Mouse (Mus musculus) forebrain, embryonic 13.5 days (tissue): ENCODE data around the gene Mbtd1. TPM values are rescaled to one million over a fixed set of nuclear protein-coding genes. Genes with fewer than 3 reads are reported as not detected.
A peak's percentile ranks its signal among the peaks of the same experiment; 100 is the strongest.

ENCODE experiments used
- ATAC-seq: fragments of 200-750 bp; cut with Nextera tagmentation; 2 replicates; pipeline ENCODE4 v1.8.0; 2017
- H3K27ac ChIP-seq: fragments of 300-500 bp; sonication (generic); 2 replicates; pipeline ENCODE4 v1.5.1; 2015; ENCODE audit warnings: inconsistent platforms, mild to moderate bottlenecking, moderate library complexity
- H3K27me3 ChIP-seq: fragments of 300-500 bp; sonication (generic); 2 replicates; pipeline ENCODE4 v1.6.1; 2015; ENCODE audit warnings: mild to moderate bottlenecking, inconsistent platforms
- H3K36me3 ChIP-seq: fragments of 300-500 bp; sonication (generic); 2 replicates; pipeline ENCODE4 v1.6.1; 2015; ENCODE audit warnings: mild to moderate bottlenecking, inconsistent platforms; ENCODE audit not compliant: poor library complexity, severe bottlenecking
- H3K4me1 ChIP-seq: fragments of 300-500 bp; sonication (generic); 2 replicates; pipeline ENCODE4 v1.6.1; 2015; ENCODE audit warnings: inconsistent platforms
- H3K4me2 ChIP-seq: fragments of 300-500 bp; sonication (generic); 2 replicates; pipeline ENCODE4 v1.6.1; 2015; ENCODE audit warnings: inconsistent platforms, mild to moderate bottlenecking, moderate library complexity
- H3K4me3 ChIP-seq: fragments of 300-500 bp; sonication (generic); 2 replicates; pipeline ENCODE4 v1.5.1; 2015; ENCODE audit warnings: mild to moderate bottlenecking, inconsistent platforms
- H3K9ac ChIP-seq: fragments of 300-500 bp; sonication (generic); 2 replicates; pipeline ENCODE4 v1.6.1; 2015; ENCODE audit warnings: mild to moderate bottlenecking, inconsistent platforms
- H3K9me3 ChIP-seq: fragments of 300-500 bp; sonication (generic); replicated peaks from 2 replicates; pipeline ENCODE4 v1.6.1; 2016; ENCODE audit warnings: inconsistent platforms
- WGBS: fragments of 180-500 bp; shearing (Covaris S2); methylation state at CpG from one replicate; pipeline ENCODE4 v1.1.7; 2015; 5-methylcytosine and 5-hydroxymethylcytosine counted together
- polyA plus RNA-seq: library from polyadenylated mRNA; unstranded; fragments of >200 nt; fragmentation: Nextera tagmentation; extraction: Ambion mirVana; gene quantifications from 2 replicates; pipeline ENCODE4 v1.2.1, GENCODE M21; 2015

Gene Mbtd1
- 46.0 and 51.1 TPM in 2 replicates for polyA plus RNA-seq

GRCm38 (mm10) chr11:93885572-93886410, at the start of gene Mbtd1, which contains the start of gene Utp18:
Gene Mbtd1, plus strand, starts transcription at chr11:93885852.
Gene Utp18, minus strand, starts transcription at chr11:93885766.
- ATAC-seq = peak; percentile 97
- peak within 1 kb of the TSS; percentile 93 for H3K27ac ChIP-seq
- peak within 1 kb of the TSS; percentile 90 for H3K4me2 ChIP-seq
- no peaks in the 10 kb centered on the region for H3K27me3 ChIP-seq
- H3K4me1 ChIP-seq = peaks cover 38% of the 10 kb centered on the region
- peaks cover 13% of the 10 kb centered on the region for H3K36me3 ChIP-seq
- WGBS = under 1% methylated on average over 62 of the region's 83 CpGs
- H3K4me3 ChIP-seq = peak within 1 kb of the TSS; percentile 96
- peak within 1 kb of the TSS; percentile 97 for H3K9ac ChIP-seq
- no peaks in the 10 kb centered on the region for H3K9me3 ChIP-seq

- H3K9ac ChIP-seq = no peak overlapping the region
- H3K36me3 ChIP-seq = no peaks in the 10 kb centered on the region
- no peak overlapping the region for H3K4me3 ChIP-seq
- H3K4me2 ChIP-seq = no peak overlapping the region
- no peaks in the 10 kb centered on the region for H3K27me3 ChIP-seq
- H3K27ac ChIP-seq = no peak overlapping the region
- no peak for ATAC-seq
- 5% methylated on average over 2 of the region's 2 CpGs for WGBS
- no peaks in the 10 kb centered on the region for H3K9me3 ChIP-seq
- no peaks in the 10 kb centered on the region for H3K4me1 ChIP-seq
Observed at GRCm38 (mm10) chr11:93847342-93847741, 38.3 kb upstream of the Mbtd1 start.

- H3K4me2 ChIP-seq = no peak overlapping the region
- no peak for ATAC-seq
- H3K4me1 ChIP-seq = no peaks in the 10 kb centered on the region
- no peaks in the 10 kb centered on the region for H3K36me3 ChIP-seq
- H3K9me3 ChIP-seq = no peaks in the 10 kb centered on the region
- H3K4me3 ChIP-seq = no peak overlapping the region
- H3K9ac ChIP-seq = no peak overlapping the region
- H3K27me3 ChIP-seq = no peaks in the 10 kb centered on the region
- no peak overlapping the region for H3K27ac ChIP-seq
- 89% methylated on average over 3 of the region's 3 CpGs for WGBS
Observed at GRCm38 (mm10) chr11:93852546-93852945, 33.1 kb upstream of the Mbtd1 start.

- WGBS = 5% methylated on average over 6 of the region's 6 CpGs
- Histone ChIP-seq H3K27ac (no peak overlapping the region), H3K4me2 (0 out of 2 replicates have a peak overlapping the region, but pooled peaks have one; percentile 22)
Observed at GRCm38 (mm10) chr11:93856284-93856955, 29.2 kb upstream of the Mbtd1 start.

GRCm38 (mm10) chr11:93860540-93861172, 25.0 kb upstream of the Mbtd1 start:
- H3K36me3 ChIP-seq = peaks cover 33% of the 10 kb centered on the region
- no peaks in the 10 kb centered on the region for H3K27me3 ChIP-seq
- H3K4me2 ChIP-seq = no peak overlapping the region
- no peaks in the 10 kb centered on the region for H3K9me3 ChIP-seq
- no peak overlapping the region for H3K9ac ChIP-seq
- 81% methylated on average over 1 of the region's 1 CpGs for WGBS
- H3K27ac ChIP-seq = no peak overlapping the region
- H3K4me3 ChIP-seq = no peak overlapping the region
- no peaks in the 10 kb centered on the region for H3K4me1 ChIP-seq
- ATAC-seq = no peak

More at GRCm38 (mm10) chr11:93856284-93856955, 29.2 kb upstream of the Mbtd1 start:
- Histone ChIP-seq H3K9me3 (no peaks in the 10 kb centered on the region), H3K4me1 (no peaks in the 10 kb centered on the region), H3K27me3 (no peaks in the 10 kb centered on the region), H3K4me3 (no peak overlapping the region), H3K36me3 (peaks cover 10% of the 10 kb centered on the region), H3K9ac (no peak overlapping the region)
- ATAC-seq = peak; percentile 76

GRCm38 (mm10) chr11:93861193-93861592, 24.5 kb upstream of the Mbtd1 start:
- Histone ChIP-seq H3K4me1 (no peaks in the 10 kb centered on the region), H3K27me3 (no peaks in the 10 kb centered on the region), H3K27ac (no peak overlapping the region), H3K9ac (no peak overlapping the region), H3K36me3 (peaks cover 38% of the 10 kb centered on the region), H3K4me3 (no peak overlapping the region), H3K4me2 (no peak overlapping the region), H3K9me3 (no peaks in the 10 kb centered on the region)
- WGBS = 78% methylated on average over 2 of the region's 2 CpGs
- ATAC-seq = no peak

- H3K36me3 ChIP-seq = peaks cover 47% of the 10 kb centered on the region
- no peak overlapping the region for H3K4me3 ChIP-seq
- ATAC-seq = no peak
- 90% methylated on average over 4 of the region's 4 CpGs for WGBS
- no peaks in the 10 kb centered on the region for H3K27me3 ChIP-seq
- H3K4me1 ChIP-seq = no peaks in the 10 kb centered on the region
- no peak overlapping the region for H3K4me2 ChIP-seq
- H3K27ac ChIP-seq = no peak overlapping the region
- no peaks in the 10 kb centered on the region for H3K9me3 ChIP-seq
- no peak overlapping the region for H3K9ac ChIP-seq
Observed at GRCm38 (mm10) chr11:93862045-93862623, 23.5 kb upstream of the Mbtd1 start.

- Histone ChIP-seq H3K27ac (no peak overlapping the region), H3K27me3 (no peaks in the 10 kb centered on the region), H3K9ac (no peak overlapping the region), H3K36me3 (peaks cover 53% of the 10 kb centered on the region), H3K4me1 (no peaks in the 10 kb centered on the region), H3K4me2 (no peak overlapping the region), H3K4me3 (no peak overlapping the region), H3K9me3 (no peaks in the 10 kb centered on the region)
- WGBS = 94% methylated on average over 1 of the region's 1 CpGs
- no peak for ATAC-seq
Observed at GRCm38 (mm10) chr11:93862638-93863037, 23.0 kb upstream of the Mbtd1 start.

GRCm38 (mm10) chr11:93884068-93884467, 1.6 kb upstream of the Mbtd1 start:
- Histone ChIP-seq H3K4me3 (peak overlapping the region; percentile 96), H3K9me3 (no peaks in the 10 kb centered on the region), H3K27ac (peak overlapping the region; percentile 93; the same call in 1 of the 2 replicates), H3K27me3 (no peaks in the 10 kb centered on the region), H3K4me2 (peak overlapping the region; percentile 90), H3K36me3 (peaks cover 29% of the 10 kb centered on the region), H3K9ac (peak overlapping the region; percentile 97), H3K4me1 (peaks cover 38% of the 10 kb centered on the region)
- WGBS = 82% methylated on average over 4 of the region's 4 CpGs
- no peak for ATAC-seq

- H3K27ac ChIP-seq = peak overlapping the region; percentile 93
- peak overlapping the region; percentile 97 for H3K9ac ChIP-seq
- H3K4me1 ChIP-seq = peaks cover 38% of the 10 kb centered on the region
- no peaks in the 10 kb centered on the region for H3K27me3 ChIP-seq
- WGBS = under 1% methylated on average over 55 of the region's 81 CpGs
- peaks cover 20% of the 10 kb centered on the region for H3K36me3 ChIP-seq
- peak overlapping the region; percentile 90 for H3K4me2 ChIP-seq
- peak; percentile 39 for ATAC-seq
- H3K9me3 ChIP-seq = no peaks in the 10 kb centered on the region
- H3K4me3 ChIP-seq = peak overlapping the region; percentile 96
Observed at GRCm38 (mm10) chr11:93884901-93885571, 616 bp upstream of the Mbtd1 start.

- WGBS = 1% methylated on average over 21 of the region's 34 CpGs
Observed at GRCm38 (mm10) chr11:93886411-93887079, 893 bp downstream of the Mbtd1 start.

More at GRCm38 (mm10) chr11:93886411-93887079, 893 bp downstream of the Mbtd1 start:
- no peaks in the 10 kb centered on the region for H3K27me3 ChIP-seq
- peak overlapping the region; percentile 96 for H3K4me3 ChIP-seq
- ATAC-seq = no peak
- H3K9ac ChIP-seq = peak overlapping the region; percentile 97
- H3K9me3 ChIP-seq = no peaks in the 10 kb centered on the region
- peak overlapping the region; percentile 93 for H3K27ac ChIP-seq
- H3K4me1 ChIP-seq = peaks cover 38% of the 10 kb centered on the region
- peaks cover 7% of the 10 kb centered on the region for H3K36me3 ChIP-seq
- H3K4me2 ChIP-seq = peak overlapping the region; percentile 90
